Mouse (Mus musculus) left cerebral cortex, adult 2 months (tissue): ENCODE results near the gene Psmb8. TPM values are rescaled to one million over a fixed set of nuclear protein-coding genes. Genes with fewer than 3 reads are reported as not detected.
A peak's percentile ranks its signal among the peaks of the same experiment; 100 is the strongest.

Experiments used
- DNase-seq, 2 experiments: peaks; one replicate each; pipeline ENCODE4 v3.0.0; 2021 to 2022; ENCODE audit warnings: low spot score in 2 of 2, mixed read lengths in 1 of 2; ENCODE audit errors: extremely low spot score in 1 of 2
- H3K27ac ChIP-seq: fragments of 200-600 bp; 2 replicates; pipeline ENCODE4 v1.8.1; 2022
- H3K4me3 ChIP-seq: fragments of 200-600 bp; 2 replicates; pipeline ENCODE4 v1.8.1; 2022
- CTCF ChIP-seq: fragments of 200-600 bp; IDR thresholded peaks from 2 replicates; pipeline ENCODE4 v1.8.1; 2022; ENCODE audit warnings: antibody characterized with exemption, mild to moderate bottlenecking, moderate library complexity
- intact Hi-C: fragments of 180-260 bp; cut with DNase I; formaldehyde crosslinking; loops from one replicate; pipeline ENCODE4 v1.15.1; 2025
- total RNA-seq, 2 experiments: library from RNA; stranded (reverse); gene quantifications; 2 replicates each; pipeline ENCODE4 v1.2.3; 2021

The Psmb8 gene
- total RNA-seq, 2 experiments from 2014 or later = 2.0 to 3.2 TPM

DNA sequence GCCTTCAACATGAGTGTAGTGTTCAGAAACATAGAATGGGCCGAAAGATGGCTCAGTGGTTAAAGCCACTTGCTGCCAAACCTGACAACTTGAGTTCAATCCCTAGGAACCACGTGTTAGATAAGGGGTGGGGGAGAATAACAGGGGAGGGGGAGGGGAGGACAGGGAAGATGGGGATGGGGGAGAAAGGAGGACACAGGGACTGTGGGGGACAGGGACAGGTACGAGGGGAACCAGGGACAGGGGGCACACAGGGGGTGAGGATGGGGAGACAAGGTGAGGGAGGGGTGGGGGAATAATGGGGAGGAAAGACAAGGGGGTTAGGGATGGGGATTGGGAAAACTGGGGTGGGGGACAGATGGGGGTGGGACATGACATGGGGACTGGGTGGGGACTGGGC, 42.8 kb downstream of the Psmb8 start:
- TF ChIP-seq CTCF = no peak
- Histone ChIP-seq H3K4me3 (no peak overlapping the region), H3K27ac (no peak overlapping the region)
- intact Hi-C loops = loop anchor here (10.0 kb wide), 1 partner anchor 324 kb away; the partner anchor contains the start of gene Notch4
- no peak for DNase-seq

DNA sequence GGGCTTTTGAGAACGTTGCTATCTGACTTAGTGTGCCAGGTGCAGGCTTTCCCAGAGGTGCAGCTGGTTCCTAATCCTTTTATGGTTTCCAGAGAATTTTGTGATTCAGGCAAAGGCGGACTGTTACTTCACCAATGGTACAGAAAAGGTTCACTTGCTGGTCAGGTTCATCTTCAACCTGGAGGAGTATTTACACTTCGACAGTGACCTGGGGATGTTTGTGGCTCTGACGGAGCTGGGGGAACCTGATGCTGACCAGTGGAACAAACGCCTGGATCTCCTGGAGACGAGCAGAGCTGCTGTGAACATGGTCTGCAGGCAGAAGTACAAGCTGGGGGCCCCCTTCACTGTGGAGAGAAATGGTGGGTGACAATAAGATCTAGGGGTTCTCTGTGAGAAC, 43.4 kb downstream of the Psmb8 start:
- TF ChIP-seq CTCF = no peak
- intact Hi-C loops = loop anchor here (10.0 kb wide), 1 partner anchor 324 kb away; the partner anchor contains the start of gene Notch4
- no peak overlapping the region for H3K4me3 ChIP-seq

DNA sequence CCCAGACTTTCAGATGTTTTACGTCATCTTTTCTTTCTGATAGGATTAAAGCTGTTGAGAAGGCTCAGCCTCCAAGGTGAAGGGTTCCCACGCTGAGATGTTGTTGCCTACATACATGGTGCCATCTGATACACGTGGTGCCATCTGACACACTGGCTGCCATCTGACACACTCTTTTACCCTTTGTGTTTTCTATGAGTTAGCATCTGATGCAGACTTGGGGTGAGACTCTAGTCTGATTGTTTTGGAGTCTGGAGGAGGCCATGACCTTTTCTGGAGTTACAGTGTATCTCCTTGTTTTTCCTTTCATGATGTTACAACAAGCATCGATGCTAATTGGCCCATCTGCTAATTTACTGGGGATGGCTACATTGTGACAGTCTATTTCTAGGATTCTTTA, 47.1 kb downstream of the Psmb8 start:
- intact Hi-C loops = loop anchor here (10.0 kb wide), 1 partner anchor 320 kb away; the partner anchor contains the start of gene Notch4
- no peak for DNase-seq
- Histone ChIP-seq H3K27ac (no peak overlapping the region), H3K4me3 (no peak overlapping the region)
- no peak for TF ChIP-seq CTCF

More for the DNA sequence above, 43.4 kb downstream of the Psmb8 start:
- no peak for DNase-seq
- H3K27ac ChIP-seq = no peak overlapping the region

DNA sequence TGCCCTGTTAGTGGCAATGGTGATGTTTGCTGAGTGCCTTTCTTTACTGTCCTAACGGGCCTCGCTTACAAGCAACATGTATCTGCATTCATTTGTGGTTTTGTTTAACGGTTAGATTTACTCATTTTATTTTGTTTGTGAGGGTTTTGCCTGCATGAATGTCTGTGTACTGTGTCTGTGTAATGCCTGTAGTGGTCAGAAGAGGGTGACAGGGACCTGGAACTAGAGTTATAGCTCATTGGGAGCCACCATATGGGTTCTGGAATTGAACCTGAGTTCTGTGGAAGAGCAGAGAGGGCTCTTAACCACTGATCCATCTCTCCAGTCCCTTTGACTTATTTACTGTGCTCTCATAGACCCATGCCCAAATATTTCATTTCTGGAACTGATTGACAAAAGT, 49.5 kb downstream of the Psmb8 start:
- Histone ChIP-seq H3K4me3 (no peak overlapping the region), H3K27ac (no peak overlapping the region)
- intact Hi-C loops = loop anchor here (1.0 to 10.0 kb wide), 2 partner anchors 66 to 318 kb away; partner anchors contain the start of gene Notch4
- peak; percentile 42 for TF ChIP-seq CTCF
- no peak for DNase-seq

DNA sequence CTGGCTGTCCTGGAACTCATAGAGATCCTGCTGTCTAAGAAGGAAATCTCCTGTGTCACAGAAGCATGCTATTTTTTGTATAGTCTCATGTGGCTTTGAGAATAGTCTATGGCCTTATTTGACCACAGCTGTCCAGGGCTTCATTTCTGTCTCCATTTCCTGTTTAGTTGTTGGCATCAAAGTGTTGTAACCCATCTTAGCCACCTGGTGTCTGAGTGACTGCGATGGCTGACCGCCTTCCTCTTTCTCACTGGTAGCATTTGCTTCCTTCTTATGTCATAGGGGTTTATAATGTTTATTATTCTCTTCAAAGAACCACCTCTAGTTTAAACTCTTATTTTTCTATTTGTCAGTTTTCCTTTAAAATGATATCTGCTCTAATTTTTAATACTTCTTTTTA, 51.2 kb downstream of the Psmb8 start:
- intact Hi-C loops = loop anchor here (10.0 kb wide), 1 partner anchor 316 kb away; the partner anchor contains the start of gene Notch4
- TF ChIP-seq CTCF = no peak
- DNase-seq = no peak
- Histone ChIP-seq H3K27ac (no peak overlapping the region), H3K4me3 (no peak overlapping the region)

DNA sequence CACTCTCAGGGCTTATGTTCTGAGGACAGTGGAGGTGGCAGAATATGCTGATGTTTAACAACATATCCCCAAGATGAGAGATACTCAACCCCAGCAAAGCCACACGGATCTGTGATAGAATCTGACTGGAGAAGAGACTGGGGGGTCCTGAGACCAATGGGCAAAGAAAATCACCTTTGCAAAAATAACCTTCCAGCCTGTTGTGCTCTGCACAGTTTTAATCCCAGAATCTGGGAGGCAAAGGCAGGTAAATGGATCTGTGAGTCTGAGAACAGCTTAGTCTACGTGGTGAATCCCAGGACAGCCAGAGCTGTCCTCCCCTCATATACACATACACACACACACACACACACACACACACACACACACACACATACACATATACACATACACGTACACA, 51.8 kb downstream of the Psmb8 start:
- TF ChIP-seq CTCF = no peak
- intact Hi-C loops = loop anchor here (10.0 kb wide), 1 partner anchor 315 kb away; the partner anchor contains the start of gene Notch4
- Histone ChIP-seq H3K27ac (no peak overlapping the region), H3K4me3 (no peak overlapping the region)
- DNase-seq = no peak

DNA sequence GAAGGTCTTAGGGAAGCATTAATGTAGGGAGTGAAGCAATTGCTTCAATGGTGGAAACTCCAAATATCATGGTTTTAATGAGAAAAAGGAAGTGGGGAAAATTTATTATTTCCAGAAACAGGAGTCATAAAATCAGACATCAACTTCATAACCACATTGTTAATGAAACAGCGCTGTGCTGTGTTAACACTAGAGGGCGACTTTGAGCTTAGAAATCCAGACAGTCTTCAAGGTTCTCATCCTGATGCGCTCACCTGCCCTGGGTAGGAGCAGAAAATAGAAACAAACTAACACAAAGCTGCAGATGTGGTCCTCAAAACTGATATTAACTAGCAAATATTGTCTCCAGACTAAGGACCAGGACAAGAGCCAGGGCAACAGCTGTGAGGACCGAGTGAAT, 52.4 kb downstream of the Psmb8 start:
- intact Hi-C loops = loop anchor here (1.0 to 10.0 kb wide), 3 partner anchors 99 to 315 kb away; partner anchors contain the start of gene Notch4
- H3K4me3 ChIP-seq = no peak overlapping the region
- peak; percentile 85 for TF ChIP-seq CTCF
- H3K27ac ChIP-seq = no peak overlapping the region
- DNase-seq = peak; percentile 40 to 42

Other genes starting within 250 kb of the Psmb8 start
- gene B3galt4, start 246.2 kb upstream of the Psmb8 start, total RNA-seq = 1 to 10 TPM; 6.3 to 6.5 TPM
- 10 to 100 TPM; 74.6 to 82.7 TPM for gene Vps52, start 241.9 kb upstream of the Psmb8 start, total RNA-seq
- 100 to 1,000 TPM; 311 to 327 TPM for gene Rps18, start 241.7 kb upstream of the Psmb8 start, total RNA-seq
- 10 to 100 TPM; 19.7 to 23.5 TPM for gene H2-K1, start 197.4 kb upstream of the Psmb8 start, total RNA-seq
- 10 to 100 TPM; 34.8 to 44.9 TPM for gene Ring1, start 173.0 kb upstream of the Psmb8 start, total RNA-seq
- 10 to 100 TPM; 34.4 to 41.2 TPM for gene H2-Ke6, start 169.7 kb upstream of the Psmb8 start, total RNA-seq
- 100 to 1,000 TPM in 1 of 2 experiments, 10 to 100 TPM in 1; 98.6 to 104 TPM for gene Slc39a7, start 166.0 kb upstream of the Psmb8 start, total RNA-seq
- 10 to 100 TPM; 84.7 to 86.2 TPM for gene Rxrb, start 165.9 kb upstream of the Psmb8 start, total RNA-seq
- 10 to 100 TPM; 11.3 to 15.2 TPM for gene Col11a2, start 158.3 kb upstream of the Psmb8 start, total RNA-seq
- under 1 TPM in 1 of 2 experiments, not detected in 1; 0.47 TPM for gene H2-Oa, start 105.4 kb upstream of the Psmb8 start, total RNA-seq
- gene H2-DMa, start 78.2 kb upstream of the Psmb8 start, total RNA-seq = 10 to 100 TPM; 23.3 to 28.2 TPM
- 100 to 1,000 TPM; 177 to 179 TPM for gene Brd2, start 75.1 kb upstream of the Psmb8 start, total RNA-seq
- gene H2-DMb2, start 54.4 kb upstream of the Psmb8 start, total RNA-seq = under 1 TPM; 0.56 to 0.59 TPM
- 1 to 10 TPM; 1.1 to 1.7 TPM for gene H2-DMb1, start 44.6 kb upstream of the Psmb8 start, total RNA-seq
- gene Tap1, start 10.2 kb upstream of the Psmb8 start, total RNA-seq = 1 to 10 TPM; 2.1 to 3.4 TPM
- gene Psmb9, start 10.0 kb upstream of the Psmb8 start, total RNA-seq = 1 to 10 TPM; 1.1 to 2.0 TPM
- gene Tap2, start 5.8 kb downstream of the Psmb8 start, total RNA-seq = 1 to 10 TPM; 7.0 to 7.8 TPM
- under 1 TPM; 0.16 to 0.18 TPM for gene H2-Ob, start 41.2 kb downstream of the Psmb8 start, total RNA-seq
- 1 to 10 TPM; 1.3 to 3.1 TPM for gene H2-Ab1, start 60.0 kb downstream of the Psmb8 start, total RNA-seq
- gene H2-Aa, start 90.1 kb downstream of the Psmb8 start, total RNA-seq = 1 to 10 TPM; 1.0 to 3.1 TPM
- 1 to 10 TPM; 1.1 to 2.1 TPM for gene H2-Eb1, start 108.1 kb downstream of the Psmb8 start, total RNA-seq
- not detected for gene H2-Eb2, start 127.9 kb downstream of the Psmb8 start, total RNA-seq
- gene Btnl2, start 157.1 kb downstream of the Psmb8 start, total RNA-seq = under 1 TPM; 0.65 to 0.68 TPM
- not detected for gene Btnl1, start 179.4 kb downstream of the Psmb8 start, total RNA-seq
- gene BC051142, start 201.1 kb downstream of the Psmb8 start, total RNA-seq = 1 to 10 TPM; 2.5 to 4.4 TPM